Mouse (Mus musculus): ENCODE measurements at regions not wholly inside any gene's neighbourhood (a gene's known extent, or its start where the extent isn't known, plus 50 kb on each side); places are given as distances from the start of the nearest gene placed in this dataset.

DNA sequence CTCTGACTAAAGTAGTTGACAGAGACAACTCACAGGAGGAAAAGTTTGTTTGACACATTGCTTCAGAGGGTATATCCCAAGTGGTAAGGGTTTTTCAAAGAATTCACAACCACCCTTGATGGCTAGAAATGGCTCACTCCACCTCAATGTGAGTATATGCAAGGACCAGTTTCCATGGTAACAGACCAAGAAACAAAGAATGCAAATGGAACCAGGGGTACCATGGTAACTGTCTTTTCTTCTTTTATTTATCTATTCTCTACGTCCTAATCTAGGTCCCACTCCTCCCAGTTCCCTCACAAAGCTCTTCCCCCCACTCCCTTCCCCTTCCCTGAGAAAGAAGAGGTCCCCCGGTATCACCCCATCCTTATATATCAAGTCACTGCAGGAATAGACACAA, 57.5 kb downstream of the Ins1 start:
- ATAC-seq (replicated peaks; ENCODE audit: low FRiP score, low read depth) (no peak), DNase-seq (ENCODE audit: low spot score) (no peak)
- WGBS, result 65% methylated on average over 2 of the region's 2 CpGs
- H3K27me3 ChIP-seq (ENCODE audit: insufficient read depth, low read length), result no peaks in the 10 kb centered on the region
- no peaks in the 10 kb centered on the region for H3K4me1 ChIP-seq (replicated peaks; ENCODE audit: insufficient read depth, low read length)
- no peak overlapping the region for H3K27ac ChIP-seq
- H3K9ac ChIP-seq (ENCODE audit: low read depth, low read length), result no peak overlapping the region
- H3K36me3 ChIP-seq (ENCODE audit: insufficient read depth, low read length), result no peaks in the 10 kb centered on the region
- TF ChIP-seq CTCF (IDR thresholded peaks at IDR 0.05; ENCODE audit: low read depth), result no peak
- H3K4me3 ChIP-seq (replicated peaks; ENCODE audit: low read depth, low read length), result no peak overlapping the region
- H3K4me2 ChIP-seq (ENCODE audit: low read length), result no peak overlapping the region
- no peaks in the 10 kb centered on the region for H3K9me3 ChIP-seq (replicated peaks; ENCODE audit: low read length)

DNA sequence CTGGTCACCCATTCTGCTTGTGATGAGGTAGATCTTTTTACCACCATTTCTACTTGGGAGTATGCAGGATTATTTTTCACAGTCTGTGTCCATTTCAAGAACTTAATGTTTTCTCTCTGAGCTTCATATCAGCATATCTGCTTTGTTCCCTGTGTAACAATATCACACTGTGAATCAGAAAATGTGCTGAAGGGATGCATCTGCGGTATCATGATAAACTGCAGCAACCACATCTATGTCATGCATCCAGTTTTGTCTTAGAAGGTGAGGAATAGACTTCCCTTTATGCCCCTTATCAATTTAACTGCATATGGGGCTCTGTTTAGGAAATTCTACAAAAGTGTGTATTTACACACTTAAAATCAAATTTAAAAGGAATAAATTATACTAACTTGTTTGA, 67.3 kb downstream of the Ins1 start:
- no peaks in the 10 kb centered on the region for H3K9me3 ChIP-seq (replicated peaks; ENCODE audit: low read length)
- H3K4me3 ChIP-seq (replicated peaks; ENCODE audit: low read depth, low read length), result no peak overlapping the region
- H3K27me3 ChIP-seq (ENCODE audit: insufficient read depth, low read length), result no peaks in the 10 kb centered on the region
- TF ChIP-seq CTCF (IDR thresholded peaks at IDR 0.05; ENCODE audit: low read depth), result no peak
- 82% methylated on average over 1 of the region's 1 CpGs for WGBS
- H3K4me2 ChIP-seq (ENCODE audit: low read length), result no peak overlapping the region
- H3K4me1 ChIP-seq (replicated peaks; ENCODE audit: insufficient read depth, low read length), result no peaks in the 10 kb centered on the region
- no peaks in the 10 kb centered on the region for H3K36me3 ChIP-seq (ENCODE audit: insufficient read depth, low read length)
- H3K9ac ChIP-seq (ENCODE audit: low read depth, low read length), result no peak overlapping the region
- DNase-seq (ENCODE audit: low spot score) (no peak), ATAC-seq (replicated peaks; ENCODE audit: low FRiP score, low read depth) (no peak)
- H3K27ac ChIP-seq, result no peak overlapping the region

DNA sequence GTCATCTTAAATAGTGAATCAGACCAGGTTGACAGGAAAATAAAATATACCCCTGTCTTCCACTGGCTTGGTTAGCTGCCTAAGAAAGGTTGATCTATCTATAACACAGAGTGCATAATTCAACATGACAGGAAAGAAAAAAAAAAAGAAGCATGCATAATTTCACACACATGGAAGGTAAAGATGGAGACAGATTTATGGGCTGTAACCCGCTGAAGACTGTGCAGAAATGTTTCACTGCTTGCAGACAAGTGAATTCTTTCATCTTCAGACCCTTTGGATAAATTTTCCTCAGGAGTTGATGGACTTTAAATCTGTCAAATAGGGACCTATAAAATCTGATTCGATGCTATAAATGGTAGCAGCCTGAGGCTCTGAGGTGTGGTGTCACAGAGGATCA, 91.1 kb downstream of the Ins1 start:
- DNase-seq (ENCODE audit: low spot score) (peak; percentile 4), ATAC-seq (replicated peaks; ENCODE audit: low FRiP score, low read depth) (no peak)
- Histone ChIP-seq H3K4me2 (ENCODE audit: low read length) (no peak overlapping the region), H3K9me3 (replicated peaks; ENCODE audit: low read length) (no peaks in the 10 kb centered on the region), H3K4me1 (replicated peaks; ENCODE audit: insufficient read depth, low read length) (no peaks in the 10 kb centered on the region), H3K4me3 (replicated peaks; ENCODE audit: low read depth, low read length) (no peak overlapping the region), H3K27me3 (ENCODE audit: insufficient read depth, low read length) (no peaks in the 10 kb centered on the region), H3K36me3 (ENCODE audit: insufficient read depth, low read length) (no peaks in the 10 kb centered on the region), H3K9ac (ENCODE audit: low read depth, low read length) (no peak overlapping the region), H3K27ac (no peak overlapping the region)
- no peak for TF ChIP-seq CTCF (IDR thresholded peaks at IDR 0.05; ENCODE audit: low read depth)
- WGBS, result 16% methylated on average over 2 of the region's 2 CpGs

- H3K9me3 ChIP-seq (replicated peaks; ENCODE audit: low read length), result no peaks in the 10 kb centered on the region
- no peak overlapping the region for H3K4me2 ChIP-seq (ENCODE audit: low read length)
- DNase-seq (ENCODE audit: low spot score) (no peak), ATAC-seq (replicated peaks; ENCODE audit: low FRiP score, low read depth) (no peak)
- TF ChIP-seq CTCF (IDR thresholded peaks at IDR 0.05; ENCODE audit: low read depth), result no peak
- 75% methylated on average over 4 of the region's 4 CpGs for WGBS
- H3K9ac ChIP-seq (ENCODE audit: low read depth, low read length), result no peak overlapping the region
- no peaks in the 10 kb centered on the region for H3K27me3 ChIP-seq (ENCODE audit: insufficient read depth, low read length)
- no peak overlapping the region for H3K4me3 ChIP-seq (replicated peaks; ENCODE audit: low read depth, low read length)
- H3K27ac ChIP-seq, result no peak overlapping the region
- H3K36me3 ChIP-seq (ENCODE audit: insufficient read depth, low read length), result no peaks in the 10 kb centered on the region
- no peaks in the 10 kb centered on the region for H3K4me1 ChIP-seq (replicated peaks; ENCODE audit: insufficient read depth, low read length)
Measured at GRCm38 (mm10) chr19:52374892-52375578, 110.9 kb downstream of the Ins1 start.

DNA sequence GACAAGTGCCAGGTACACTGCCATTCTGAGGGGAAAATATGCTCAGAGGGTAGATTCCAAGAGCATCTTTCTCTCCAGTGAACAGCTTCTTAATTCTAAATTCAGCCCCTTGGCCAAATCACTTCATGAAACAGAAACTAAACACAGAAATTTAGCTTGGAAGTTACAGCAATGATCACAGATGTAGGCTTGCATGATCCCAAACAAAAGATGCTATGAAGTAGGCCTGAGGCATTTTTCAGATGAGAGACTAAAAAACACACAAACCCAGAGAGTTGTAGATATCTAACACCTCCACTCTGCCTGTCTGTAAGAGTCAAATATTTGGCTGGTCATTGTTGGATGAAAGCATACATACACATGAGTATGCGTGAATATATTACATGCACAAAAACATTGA, 142.6 kb downstream of the Ins1 start:
- WGBS, result 92% methylated on average over 1 of the region's 1 CpGs
- no peak overlapping the region for H3K27ac ChIP-seq
- H3K9me3 ChIP-seq (replicated peaks; ENCODE audit: low read length), result no peaks in the 10 kb centered on the region
- H3K4me1 ChIP-seq (replicated peaks; ENCODE audit: insufficient read depth, low read length), result no peaks in the 10 kb centered on the region
- no peak for TF ChIP-seq CTCF (IDR thresholded peaks at IDR 0.05; ENCODE audit: low read depth)
- no peaks in the 10 kb centered on the region for H3K27me3 ChIP-seq (ENCODE audit: insufficient read depth, low read length)
- H3K4me3 ChIP-seq (replicated peaks; ENCODE audit: low read depth, low read length), result no peak overlapping the region
- DNase-seq (ENCODE audit: low spot score) (no peak), ATAC-seq (replicated peaks; ENCODE audit: low FRiP score, low read depth) (no peak)
- no peak overlapping the region for H3K9ac ChIP-seq (ENCODE audit: low read depth, low read length)
- H3K36me3 ChIP-seq (ENCODE audit: insufficient read depth, low read length), result no peaks in the 10 kb centered on the region
- no peak overlapping the region for H3K4me2 ChIP-seq (ENCODE audit: low read length)

- 62% methylated on average over 2 of the region's 2 CpGs for WGBS
- TF ChIP-seq CTCF (IDR thresholded peaks at IDR 0.05; ENCODE audit: low read depth), result no peak
Measured at GRCm38 (mm10) chr19:52428768-52429167, 164.7 kb downstream of the Ins1 start.

GRCm38 (mm10) chr19:52442523-52442922, 178.4 kb downstream of the Ins1 start:
- no peak overlapping the region for H3K4me3 ChIP-seq (replicated peaks; ENCODE audit: low read depth, low read length)
- ATAC-seq (replicated peaks; ENCODE audit: low FRiP score, low read depth) (no peak), DNase-seq (ENCODE audit: low spot score) (no peak)
- TF ChIP-seq CTCF (IDR thresholded peaks at IDR 0.05; ENCODE audit: low read depth), result no peak
- H3K27ac ChIP-seq, result no peak overlapping the region
- no peaks in the 10 kb centered on the region for H3K27me3 ChIP-seq (ENCODE audit: insufficient read depth, low read length)
- no peaks in the 10 kb centered on the region for H3K9me3 ChIP-seq (replicated peaks; ENCODE audit: low read length)
- H3K9ac ChIP-seq (ENCODE audit: low read depth, low read length), result no peak overlapping the region
- no peaks in the 10 kb centered on the region for H3K4me1 ChIP-seq (replicated peaks; ENCODE audit: insufficient read depth, low read length)
- WGBS, result 77% methylated on average over 4 of the region's 4 CpGs
- H3K36me3 ChIP-seq (ENCODE audit: insufficient read depth, low read length), result no peaks in the 10 kb centered on the region
- no peak overlapping the region for H3K4me2 ChIP-seq (ENCODE audit: low read length)

More at GRCm38 (mm10) chr19:52428768-52429167, 164.7 kb downstream of the Ins1 start:
- Histone ChIP-seq H3K9me3 (replicated peaks; ENCODE audit: low read length) (no peaks in the 10 kb centered on the region), H3K4me3 (replicated peaks; ENCODE audit: low read depth, low read length) (no peak overlapping the region), H3K4me2 (ENCODE audit: low read length) (no peak overlapping the region), H3K9ac (ENCODE audit: low read depth, low read length) (no peak overlapping the region), H3K36me3 (ENCODE audit: insufficient read depth, low read length) (no peaks in the 10 kb centered on the region), H3K27ac (no peak overlapping the region), H3K27me3 (ENCODE audit: insufficient read depth, low read length) (no peaks in the 10 kb centered on the region), H3K4me1 (replicated peaks; ENCODE audit: insufficient read depth, low read length) (no peaks in the 10 kb centered on the region)
- DNase-seq (ENCODE audit: low spot score), result no peak
- no peak for ATAC-seq (replicated peaks; ENCODE audit: low FRiP score, low read depth)
